Mouse (Mus musculus) B cell, adult (primary cell): Measurements from ENCODE around the gene Srarp. TPM values are rescaled to one million over a fixed set of nuclear protein-coding genes. Genes with fewer than 3 reads are reported as not detected.

Source experiments
- total RNA-seq: library from RNA; stranded (reverse); gene quantifications from 4 replicates; pipeline ENCODE4 v1.2.4, GENCODE M21; 2023; ENCODE audit not compliant: inconsistent age

Gene Srarp
- not detected in 4 replicates for total RNA-seq

DNA sequence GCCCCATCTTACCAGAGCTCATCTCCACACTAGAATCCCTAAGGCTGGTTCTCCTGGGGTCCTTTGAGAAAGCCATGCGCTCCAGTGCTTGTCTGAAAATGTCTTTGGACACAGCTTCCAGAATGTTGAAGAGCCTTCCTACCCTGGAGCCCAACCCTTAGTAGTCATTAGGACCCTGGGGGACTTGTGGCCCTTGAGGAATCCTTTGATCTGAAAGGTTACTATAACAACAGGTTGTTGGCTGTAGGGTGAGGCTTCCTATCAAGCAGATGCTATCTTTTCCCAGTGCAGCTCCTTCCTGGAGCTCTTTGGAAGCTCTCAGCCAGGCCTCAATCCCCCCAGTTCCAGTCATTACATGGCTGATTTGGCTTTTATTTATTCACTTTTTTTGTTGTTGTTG lies at the start of gene Srarp:
Gene Srarp (minus strand): TSS at position 132 of the 400 bp plus-strand sequence.

DNA sequence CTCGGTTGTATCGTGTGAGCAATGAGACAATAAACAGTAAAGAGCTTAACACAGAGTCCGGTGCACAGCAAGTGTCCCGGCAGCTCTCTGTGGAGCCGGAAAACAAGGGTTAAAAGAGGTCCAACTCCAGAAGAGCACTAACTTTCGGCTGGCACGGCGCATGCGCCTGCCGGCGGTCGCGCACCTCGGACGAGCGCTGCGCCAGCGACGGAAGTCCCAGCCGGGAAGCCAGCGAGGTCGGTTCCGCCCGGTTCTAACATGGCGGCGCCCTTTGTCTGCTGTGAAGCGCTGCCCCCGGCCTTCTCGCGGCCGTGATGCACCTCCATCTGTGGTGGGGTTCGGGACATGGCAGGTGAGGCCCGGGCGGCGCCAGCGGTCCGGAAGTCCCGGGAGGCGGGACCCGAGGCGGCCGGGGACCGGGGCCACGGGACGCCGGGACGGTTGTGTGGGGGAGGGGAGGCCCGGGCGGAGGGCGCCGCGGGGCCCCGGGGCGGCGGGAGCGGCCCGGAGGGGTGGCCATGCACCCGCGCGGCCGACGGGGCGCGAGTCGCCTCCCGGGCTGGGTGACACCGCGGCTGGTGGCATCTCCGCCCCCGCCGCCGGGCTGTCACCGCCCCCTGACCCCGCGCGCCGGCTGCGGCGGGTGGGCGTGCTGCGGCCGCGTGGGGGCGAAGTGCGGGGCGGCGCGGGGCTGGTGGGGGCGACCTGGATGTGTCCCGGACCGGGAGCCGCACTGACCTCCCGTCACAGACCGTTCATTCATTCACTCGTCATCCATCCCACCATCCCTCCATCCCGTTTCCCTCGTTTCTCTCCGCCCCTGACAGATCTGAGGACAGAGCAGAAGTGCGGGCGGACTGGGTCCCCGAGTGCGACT lies 8.8 kb upstream of the Srarp start, which contains the start of gene Zbtb17:
Gene Zbtb17 (plus strand): TSS at position 204 of the 877 bp plus-strand sequence.

DNA sequence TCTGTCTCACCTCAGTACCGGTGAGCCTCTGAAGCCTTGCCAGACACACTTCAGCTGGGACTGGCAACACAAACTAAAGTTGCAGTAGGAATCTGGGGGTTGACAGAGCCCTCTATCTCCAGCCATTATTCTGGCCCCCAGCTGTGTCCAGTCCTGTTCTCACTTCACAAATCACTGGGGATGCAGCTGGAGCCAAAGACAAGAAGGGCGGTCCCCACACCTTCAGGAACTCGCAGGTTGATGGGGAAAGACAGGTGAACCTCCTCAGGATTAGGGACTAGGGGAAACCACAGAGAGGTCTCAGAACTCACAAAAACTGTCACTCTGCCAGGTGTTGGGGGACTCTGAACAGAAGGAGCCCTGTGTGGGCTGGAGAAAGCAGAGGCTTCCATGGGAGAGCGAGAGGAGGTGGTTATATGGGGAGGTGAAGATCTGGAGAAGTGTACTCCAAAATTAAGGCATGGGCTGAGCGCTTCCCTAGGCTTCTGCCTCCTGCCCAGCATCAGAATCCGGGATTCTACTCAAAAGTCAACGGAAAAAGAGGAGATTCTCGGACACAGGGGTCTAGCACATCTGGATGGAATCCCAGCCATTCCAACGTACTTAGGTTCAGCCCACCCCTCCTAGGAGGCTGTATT lies 15.6 kb downstream of the Srarp start, which contains the start of gene Hspb7:
Gene Hspb7 (plus strand): TSS at position 588 of the 638 bp plus-strand sequence.

DNA sequence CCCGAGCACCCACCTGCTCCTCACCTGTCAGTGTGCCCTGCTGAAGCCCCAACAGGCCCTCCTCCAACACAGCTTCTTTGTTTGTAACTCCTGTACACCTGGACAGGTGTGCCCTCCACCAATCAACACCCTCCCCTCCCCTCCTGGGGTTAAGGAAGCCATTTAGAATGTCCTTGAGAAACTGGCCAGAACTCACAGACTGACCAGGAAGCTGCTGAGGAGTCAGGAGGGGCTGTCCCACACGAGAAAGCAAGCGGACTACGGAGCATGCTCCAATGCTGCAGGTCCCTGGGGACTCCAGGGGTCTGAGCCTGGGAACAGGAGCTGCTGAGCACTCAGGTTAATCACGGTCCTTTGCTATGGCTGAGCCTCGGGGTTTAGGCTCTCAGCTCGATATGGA lies 20.0 kb downstream of the Srarp start, which contains the start of gene Clcnkb:
Gene Clcnkb (minus strand): TSS at position 91 of the 400 bp plus-strand sequence.

DNA sequence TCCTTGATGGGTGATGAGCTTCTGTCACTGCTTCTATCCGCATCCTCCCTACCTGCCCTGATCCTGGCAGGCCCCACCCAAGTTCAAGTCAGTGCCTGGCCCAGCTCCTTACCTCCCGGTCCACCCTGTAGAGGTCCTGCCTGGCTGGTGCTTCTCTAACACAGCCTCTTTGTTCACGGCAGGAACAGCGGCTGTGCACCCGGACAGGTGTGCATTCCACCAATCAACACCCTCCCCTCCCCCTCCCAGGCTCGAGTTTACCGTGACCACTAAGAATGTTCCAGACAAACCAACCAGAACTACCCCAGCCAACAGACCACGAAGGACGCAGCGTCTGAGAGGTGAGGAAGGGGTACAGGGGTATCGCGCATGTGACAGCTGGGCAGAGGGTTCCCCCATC lies 37.4 kb downstream of the Srarp start, which contains the start of gene Clcnka:
Gene Clcnka (minus strand): TSS at position 180 of the 400 bp plus-strand sequence.

Other genes starting within 250 kb of the Srarp start
- 2.2 to 4.0 TPM (median 3.0 TPM) in 4 replicates for gene Rsg1, start 222.1 kb downstream of the Srarp start, total RNA-seq
- not detected in 4 replicates for gene Arhgef19, start 196.6 kb downstream of the Srarp start, total RNA-seq
- gene Epha2, start 134.9 kb downstream of the Srarp start, total RNA-seq, result 16.7 to 29.6 TPM (median 21.9 TPM) in 4 replicates
- gene Fam131c, start 67.9 kb downstream of the Srarp start, total RNA-seq, result not detected in 4 replicates
- gene Clcnka, start 37.4 kb downstream of the Srarp start, total RNA-seq, result not detected in 4 replicates
- gene Clcnkb, start 20.1 kb downstream of the Srarp start, total RNA-seq, result not detected in 4 replicates
- not detected in 4 replicates for gene Hspb7, start 15.3 kb downstream of the Srarp start, total RNA-seq
- gene Zbtb17, start 8.5 kb upstream of the Srarp start, total RNA-seq, result 41.4 to 43.9 TPM (median 42.6 TPM) in 4 replicates
- 47.1 to 53.3 TPM (median 50.4 TPM) in 4 replicates for gene Spen, start 102.5 kb upstream of the Srarp start, total RNA-seq
- gene Fblim1, start 170.0 kb upstream of the Srarp start, total RNA-seq, result not detected in 4 replicates
- gene Tmem82, start 182.5 kb upstream of the Srarp start, total RNA-seq, result 0.24 TPM in 2 of 4 replicates, not detected in the others
- not detected in 4 replicates for gene Slc25a34, start 187.7 kb upstream of the Srarp start, total RNA-seq
- 25.8 to 36.0 TPM (median 34.9 TPM) in 4 replicates for gene Plekhm2, start 228.8 kb upstream of the Srarp start, total RNA-seq
- gene Rsc1a1, start 249.5 kb upstream of the Srarp start, total RNA-seq, result 1.9 to 14.3 TPM (median 7.9 TPM) in 4 replicates